9 mouse cellular contexts compared by ENCODE assay signal in genomic region chr19:49299351-49300271, GRCm38 (mm10).
DNase-seq lines count a peak whose midpoint lies in the region; ATAC-seq lines count a peak whose summit lies in the region.
"Had no signal": no experiment of that assay in that cellular context is flagged by ENCODE, and none has a peak within 500 bp of the region (broad histone marks: within the 10 kb centered on the region; RNA-seq: fewer than 3 reads in every experiment).

No protein-coding gene starts in this region.

- ATAC-seq in forebrain, embryonic 16.5 days: peak; percentile 89
- peak; percentile 76 for ATAC-seq in midbrain, embryonic 16.5 days

- peak; percentile 4 for DNase-seq in left cerebral cortex, adult 11 months (ENCODE audit: low spot score)
- no peak for DNase-seq in left cerebral cortex, adult 18-20 months (ENCODE audit: low spot score in 2 of 2)
- DNase-seq in kidney, adult 9 months: peak; percentile 3
- no peak for DNase-seq in thymus, postnatal 10 days (ENCODE audit: low spot score in 2 of 2)
- DNase-seq in cerebellum, adult 9-11 months: no peak
- no peak for DNase-seq in spleen, postnatal 14 days (ENCODE audit: low spot score in 2 of 2)

- no peaks in the 10 kb centered on the region for H3K36me3 ChIP-seq in forebrain, embryonic 16.5 days (ENCODE audit: control insufficient read depth, insufficient read depth)
- no peaks in the 10 kb centered on the region for H3K36me3 ChIP-seq in midbrain, embryonic 16.5 days (ENCODE audit: control insufficient read depth, insufficient read depth, low read length)

- whole genome bisulfite sequencing in forebrain, embryonic 16.5 days: 10% methylated on average over 10 of the region's 10 CpGs
- WGBS in midbrain, embryonic 16.5 days: 9% methylated on average over 10 of the region's 10 CpGs

- H3K27ac ChIP-seq in forebrain, embryonic 16.5 days (ENCODE audit: low read length): peak overlapping the region; percentile 16
- H3K27ac ChIP-seq in midbrain, embryonic 16.5 days (ENCODE audit: low read length): no peak overlapping the region
- H3K27ac ChIP-seq: macrophage had no signal

- H3K4me2 ChIP-seq in forebrain, embryonic 16.5 days (ENCODE audit: low read length): peak overlapping the region; percentile 30
- H3K4me2 ChIP-seq in midbrain, embryonic 16.5 days (ENCODE audit: low read length): peak overlapping the region; percentile 8

- H3K4me3 ChIP-seq in forebrain, embryonic 16.5 days (replicated peaks; ENCODE audit: low read length): no peak overlapping the region
- no peak overlapping the region for H3K4me3 ChIP-seq in midbrain, embryonic 16.5 days (ENCODE audit: low read depth, low read length)

- H3K9me3 ChIP-seq in forebrain, embryonic 16.5 days (ENCODE audit: control insufficient read depth, low read length): no peaks in the 10 kb centered on the region
- H3K9me3 ChIP-seq in midbrain, embryonic 16.5 days (replicated peaks; ENCODE audit: control insufficient read depth, low read length, poor library complexity, severe bottlenecking): no peaks in the 10 kb centered on the region

- H3K4me1 ChIP-seq in forebrain, embryonic 16.5 days (replicated peaks; ENCODE audit: control insufficient read depth, insufficient read depth, low read length): peaks cover 18% of the 10 kb centered on the region
- H3K4me1 ChIP-seq in midbrain, embryonic 16.5 days (ENCODE audit: control insufficient read depth, insufficient read depth, low read length): peaks cover 14% of the 10 kb centered on the region

- no peaks in the 10 kb centered on the region for H3K27me3 ChIP-seq in forebrain, embryonic 16.5 days (replicated peaks; ENCODE audit: control insufficient read depth, insufficient read depth, low read length)
- H3K27me3 ChIP-seq in midbrain, embryonic 16.5 days (ENCODE audit: control insufficient read depth, insufficient read depth, low read depth, low read length): no peaks in the 10 kb centered on the region

- H3K9ac ChIP-seq in forebrain, embryonic 16.5 days (replicated peaks; ENCODE audit: low read depth, low read length): no peak overlapping the region
- H3K9ac ChIP-seq in midbrain, embryonic 16.5 days (ENCODE audit: low read depth, low read length): no peak overlapping the region

Comparison
In these comparisons a context has a peak if more than half of its experiments do, and no peak if none do; other contexts are left out.
1. DNase-seq: peak in left cerebral cortex, adult 11 months (single experiment) and kidney, adult 9 months (single experiment); none in left cerebral cortex, adult 18-20 months (0 of 2), thymus, postnatal 10 days (0 of 2), cerebellum, adult 9-11 months (single experiment) and spleen, postnatal 14 days (0 of 2).